Mouse (Mus musculus) pancreas, adult 10 weeks (tissue): ENCODE results near the gene Zfp428. TPM values are rescaled to one million over a fixed set of nuclear protein-coding genes. Genes with fewer than 3 reads are reported as not detected.

Source experiments
- polyA plus RNA-seq: library from polyadenylated mRNA; stranded (reverse); fragments of 350-450 nt; fragmentation: Illumina TruSeq; extraction: RNeasy Lipid Tissue Mini Kit (QIAGEN cat#74804); gene quantifications from one replicate; pipeline ENCODE4 v1.2.3, GENCODE M21; 2015; ENCODE audit warnings: low read depth, low replicate concordance; ENCODE audit not compliant: insufficient read depth

Gene Zfp428
- 1.4 TPM for polyA plus RNA-seq

GRCm38 (mm10) chr7:24506838-24507725, at the start of gene Zfp428:
Gene Zfp428, plus strand, starts transcription at chr7:24507006.

GRCm38 (mm10) chr7:24462388-24463319, 44.2 kb upstream of the Zfp428 start, which contains the start of gene Plaur:
Gene Plaur, plus strand, starts transcription at chr7:24462484.

GRCm38 (mm10) chr7:24481474-24482207, 25.2 kb upstream of the Zfp428 start, which contains the start of gene Cadm4:
Gene Cadm4, plus strand, starts transcription at chr7:24482023.

GRCm38 (mm10) chr7:24512355-24512754, 5.5 kb downstream of the Zfp428 start, which contains the start of gene AC161166.1:
Gene AC161166.1, minus strand, starts transcription at chr7:24512455.

GRCm38 (mm10) chr7:24530062-24530931, 23.5 kb downstream of the Zfp428 start, which contains the start of gene Irgq:
Gene Irgq, plus strand, starts transcription at chr7:24530689.

GRCm38 (mm10) chr7:24546068-24546614, 39.3 kb downstream of the Zfp428 start, which contains the start of the genes Pinlyp and Xrcc1:
Gene Pinlyp, minus strand, starts transcription at chr7:24546118.
Gene Xrcc1, plus strand, starts transcription at chr7:24546289.

Other genes starting within 250 kb of the Zfp428 start
- 1.2 TPM for gene Zfp93, start 236.6 kb upstream of the Zfp428 start, polyA plus RNA-seq
- gene Zfp61, start 205.8 kb upstream of the Zfp428 start, polyA plus RNA-seq: 14.0 TPM
- 4.9 TPM for gene Zfp94, start 190.3 kb upstream of the Zfp428 start, polyA plus RNA-seq
- not detected for gene Tescl, start 173.1 kb upstream of the Zfp428 start, polyA plus RNA-seq
- not detected for gene Lypd5, start 157.8 kb upstream of the Zfp428 start, polyA plus RNA-seq
- 2.5 TPM for gene Kcnn4, start 136.7 kb upstream of the Zfp428 start, polyA plus RNA-seq
- 12.2 TPM for gene Smg9, start 107.4 kb upstream of the Zfp428 start, polyA plus RNA-seq
- gene Irgc1, start 54.7 kb upstream of the Zfp428 start, polyA plus RNA-seq: not detected
- 3.3 TPM for gene Plaur, start 44.5 kb upstream of the Zfp428 start, polyA plus RNA-seq
- 3.4 TPM for gene Cadm4, start 25.0 kb upstream of the Zfp428 start, polyA plus RNA-seq
- gene AC161166.1, start 5.4 kb downstream of the Zfp428 start, polyA plus RNA-seq: not detected
- 2.5 TPM for gene Irgq, start 23.7 kb downstream of the Zfp428 start, polyA plus RNA-seq
- not detected for gene Pinlyp, start 39.1 kb downstream of the Zfp428 start, polyA plus RNA-seq
- 13.8 TPM for gene Xrcc1, start 39.3 kb downstream of the Zfp428 start, polyA plus RNA-seq
- gene Ethe1, start 80.5 kb downstream of the Zfp428 start, polyA plus RNA-seq: 3.0 TPM
- gene Zfp575, start 80.6 kb downstream of the Zfp428 start, polyA plus RNA-seq: not detected
- 0.94 TPM for gene Phldb3, start 103.8 kb downstream of the Zfp428 start, polyA plus RNA-seq
- not detected for gene Lypd3, start 129.5 kb downstream of the Zfp428 start, polyA plus RNA-seq
- gene Tex101, start 169.7 kb downstream of the Zfp428 start, polyA plus RNA-seq: not detected
- not detected for gene BC049730, start 202.2 kb downstream of the Zfp428 start, polyA plus RNA-seq
- not detected for gene Gm4763, start 219.9 kb downstream of the Zfp428 start, polyA plus RNA-seq